Mouse (Mus musculus) spleen, adult 2 months (tissue): ENCODE data around the gene Slc5a4b.

ENCODE experiments used
- CTCF ChIP-seq: fragments of 200-500 bp; IDR thresholded peaks from 2 replicates; pipeline ENCODE4 v1.5.1; 2011; ENCODE audit warnings: mild to moderate bottlenecking, inconsistent platforms; ENCODE audit not compliant: insufficient read depth, insufficient read length, insufficient replicate concordance; ENCODE audit errors: extremely low read depth
- POLR2A ChIP-seq: fragments of 200-500 bp; IDR thresholded peaks from 2 replicates; pipeline ENCODE4 v1.6.1; 2011; ENCODE audit warnings: low read depth, low read length, inconsistent platforms

- TF ChIP-seq CTCF (no peak), POLR2A (no peak)
These were observed 13.4 kb downstream of the Slc5a4b start for GRCm38 (mm10) chr10:76097368-76097767.
